Mouse (Mus musculus) liver, embryonic 14.5 days (tissue): ENCODE results near the gene Harbi1. TPM values are rescaled to one million over a fixed set of nuclear protein-coding genes. Genes with fewer than 3 reads are reported as not detected.

Experiments used
- ATAC-seq: fragments of 200-750 bp; cut with Nextera tagmentation; 2 replicates; pipeline ENCODE4 v1.8.0; 2017; ENCODE audit warnings: moderate number of reproducible peaks, mild to moderate bottlenecking, moderate library complexity; ENCODE audit not compliant: insufficient read depth
- DNase-seq, 3 experiments: peaks; one replicate each; pipeline ENCODE4 v3.0.0-alpha.2; 2012 to 2013; ENCODE audit warnings: low read depth in 3 of 3, low spot score in 3 of 3
- H3K27ac ChIP-seq: fragments of 300-500 bp; sonication (generic); 2 replicates; pipeline ENCODE4 v1.5.1; 2014; ENCODE audit warnings: moderate library complexity, mild to moderate bottlenecking, control low read depth, inconsistent platforms
- H3K27me3 ChIP-seq: fragments of 300-500 bp; sonication (generic); 2 replicates; pipeline ENCODE4 v1.6.1; 2014; ENCODE audit warnings: mild to moderate bottlenecking, low read length, moderate library complexity; ENCODE audit not compliant: control insufficient read depth, insufficient read depth
- H3K36me3 ChIP-seq: fragments of 300-500 bp; sonication (generic); replicated peaks from 2 replicates; pipeline ENCODE4 v1.6.1; 2014; ENCODE audit warnings: low read depth; ENCODE audit not compliant: control insufficient read depth, insufficient read depth
- H3K4me1 ChIP-seq, 2 experiments: fragments of 200-500 bp in 1 of 2; fragments of 300-500 bp in 1 of 2; sonication (generic) in 1 of 2; replicated peaks; 2 replicates each; pipeline ENCODE4 v1.6.1; 2012 to 2014; ENCODE audit warnings: antibody characterized with exemption in 1 of 2, inconsistent platforms in 1 of 2, low read length in 1 of 2; ENCODE audit not compliant: control insufficient read depth in 2 of 2, insufficient read depth in 2 of 2
- H3K4me2 ChIP-seq: fragments of 300-500 bp; sonication (generic); 2 replicates; pipeline ENCODE4 v1.6.1; 2014; ENCODE audit warnings: low read depth, mild to moderate bottlenecking, control low read depth, moderate library complexity
- H3K4me3 ChIP-seq, 2 experiments: fragments of 200-500 bp in 1 of 2; fragments of 300-500 bp in 1 of 2; sonication (generic) in 1 of 2; 2 replicates each; pipeline ENCODE4 v1.5.1; 2012 to 2014; ENCODE audit warnings: low read depth in 2 of 2, low read length in 2 of 2, mild to moderate bottlenecking in 2 of 2, control low read depth in 1 of 2, inconsistent platforms in 1 of 2, moderate library complexity in 1 of 2; ENCODE audit not compliant: insufficient read depth in 1 of 2
- H3K9ac ChIP-seq: fragments of 300-500 bp; sonication (generic); replicated peaks from 2 replicates; pipeline ENCODE4 v1.6.1; 2014; ENCODE audit warnings: mild to moderate bottlenecking, control low read depth, moderate library complexity
- H3K9me3 ChIP-seq: fragments of 300-500 bp; sonication (generic); 2 replicates; pipeline ENCODE4 v1.6.1; 2016; ENCODE audit warnings: low read length, mixed read lengths; ENCODE audit not compliant: control insufficient read depth
- CTCF ChIP-seq: IDR thresholded peaks from 2 replicates; pipeline ENCODE4 v1.5.1; 2016; ENCODE audit warnings: antibody characterized with exemption, low read depth, control low read depth
- EP300 ChIP-seq: IDR thresholded peaks from 2 replicates; pipeline ENCODE4 v1.6.1; 2016; ENCODE audit warnings: antibody characterized with exemption, low read depth
- WGBS: fragments of 180-500 bp; shearing (Covaris S2); extraction: QIAGEN DNeasy Blood & Tissue Kit; methylation state at CpG from one replicate; pipeline ENCODE4 v1.1.7; 2014; ENCODE audit not compliant: insufficient replicate concordance; 5-methylcytosine and 5-hydroxymethylcytosine counted together
- polyA plus RNA-seq, 2 experiments: library from polyadenylated mRNA; depleted of rRNA in 1 of 2; stranded (reverse) in 1 of 2; unstranded in 1 of 2; fragments of >200 nt; fragmentation: Nextera tagmentation in 1 of 2; extraction: Ambion mirVana in 1 of 2; gene quantifications; 2 replicates each; pipeline versions ENCODE4 v1.2.1 to v1.2.3; 2012 to 2014

Gene Harbi1
- polyA plus RNA-seq, 2 experiments, result 2.2 to 4.8 TPM

DNA sequence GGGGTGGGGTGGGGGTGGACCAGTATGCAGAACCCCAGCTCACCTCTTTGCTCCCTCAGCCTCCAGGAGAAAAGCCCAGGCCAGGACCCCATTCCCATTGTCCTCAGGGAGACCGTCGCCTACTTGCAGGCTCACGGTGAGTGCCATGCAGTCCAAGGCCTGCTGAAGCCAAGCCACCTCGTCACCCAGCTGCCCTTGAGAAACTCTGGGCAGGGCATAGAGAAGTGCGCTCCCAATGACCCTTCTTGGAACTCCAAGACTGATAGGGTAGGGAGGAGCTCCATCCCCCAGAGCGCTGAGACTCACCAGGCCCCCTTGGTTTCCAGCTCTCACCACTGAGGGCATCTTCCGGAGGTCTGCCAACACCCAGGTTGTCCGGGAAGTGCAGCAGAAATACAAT lies 41.3 kb upstream of the Harbi1 start:
- no peak for ATAC-seq
- TF ChIP-seq EP300, result no peak
- TF ChIP-seq CTCF, result no peak
- peaks cover 17% of the 10 kb centered on the region for H3K36me3 ChIP-seq
- H3K9ac ChIP-seq, result no peak overlapping the region
- H3K4me1 ChIP-seq, result no peaks in the 10 kb centered on the region
- no peak overlapping the region for H3K4me3 ChIP-seq
- no peaks in the 10 kb centered on the region for H3K27me3 ChIP-seq
- no peak overlapping the region for H3K4me2 ChIP-seq
- WGBS, result 86% methylated on average over 8 of the region's 8 CpGs
- no peak overlapping the region for H3K27ac ChIP-seq
- DNase-seq, result no peak
- H3K9me3 ChIP-seq, result no peaks in the 10 kb centered on the region

DNA sequence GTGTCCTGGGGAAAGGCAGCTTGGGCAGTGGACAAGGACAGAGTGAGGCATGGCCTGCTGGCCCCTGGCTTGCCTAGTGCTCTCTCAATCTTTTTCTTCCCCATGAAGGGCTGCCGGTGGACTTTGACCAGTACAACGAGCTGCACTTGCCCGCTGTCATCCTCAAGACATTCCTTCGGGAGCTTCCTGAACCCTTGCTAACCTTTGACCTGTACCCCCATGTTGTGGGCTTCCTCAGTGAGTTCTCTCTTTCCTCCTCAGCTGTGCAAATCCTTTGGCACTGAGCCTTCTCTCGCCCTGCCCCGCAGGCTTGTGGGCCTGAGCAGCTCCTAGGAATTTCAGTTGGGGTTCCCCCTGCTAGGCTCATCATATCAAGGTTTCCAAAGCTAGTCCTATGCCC lies 40.6 kb upstream of the Harbi1 start:
- DNase-seq (no peak), ATAC-seq (no peak)
- no peak overlapping the region for H3K27ac ChIP-seq
- H3K27me3 ChIP-seq, result no peaks in the 10 kb centered on the region
- H3K4me1 ChIP-seq, result no peaks in the 10 kb centered on the region
- no peak overlapping the region for H3K4me2 ChIP-seq
- H3K36me3 ChIP-seq, result peaks cover 19% of the 10 kb centered on the region
- H3K9ac ChIP-seq, result no peak overlapping the region
- no peaks in the 10 kb centered on the region for H3K9me3 ChIP-seq
- WGBS, result 74% methylated on average over 6 of the region's 6 CpGs
- TF ChIP-seq CTCF (no peak), EP300 (no peak)
- H3K4me3 ChIP-seq, result no peak overlapping the region

DNA sequence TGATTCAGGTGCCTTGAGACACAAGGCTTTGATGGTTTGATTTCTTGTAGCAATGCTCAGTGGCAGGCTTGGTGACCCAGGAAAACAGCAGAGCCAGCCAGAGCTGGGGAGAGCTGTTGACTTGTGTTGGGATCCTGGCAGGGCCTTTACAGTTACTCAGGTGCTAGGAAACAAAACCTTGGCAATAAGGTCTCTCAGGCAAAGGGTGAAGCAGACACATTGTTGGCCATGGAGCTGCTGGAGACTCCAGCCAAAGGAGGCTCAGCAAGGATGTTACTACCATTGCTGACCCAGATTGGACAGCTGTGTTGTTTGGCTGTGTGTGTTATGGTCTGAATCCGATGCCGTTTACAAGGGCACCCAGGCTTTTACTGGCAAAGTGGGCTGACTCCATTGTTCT lies 37.1 kb upstream of the Harbi1 start:
- no peaks in the 10 kb centered on the region for H3K9me3 ChIP-seq
- H3K27ac ChIP-seq, result no peak overlapping the region
- no peak overlapping the region for H3K4me3 ChIP-seq
- DNase-seq (no peak), ATAC-seq (no peak)
- no peaks in the 10 kb centered on the region for H3K27me3 ChIP-seq
- TF ChIP-seq EP300 (no peak), CTCF (no peak)
- peaks cover 24% of the 10 kb centered on the region for H3K36me3 ChIP-seq
- H3K9ac ChIP-seq, result no peak overlapping the region
- H3K4me1 ChIP-seq, result no peaks in the 10 kb centered on the region
- H3K4me2 ChIP-seq, result no peak overlapping the region
- WGBS, result 82% methylated on average over 2 of the region's 2 CpGs

DNA sequence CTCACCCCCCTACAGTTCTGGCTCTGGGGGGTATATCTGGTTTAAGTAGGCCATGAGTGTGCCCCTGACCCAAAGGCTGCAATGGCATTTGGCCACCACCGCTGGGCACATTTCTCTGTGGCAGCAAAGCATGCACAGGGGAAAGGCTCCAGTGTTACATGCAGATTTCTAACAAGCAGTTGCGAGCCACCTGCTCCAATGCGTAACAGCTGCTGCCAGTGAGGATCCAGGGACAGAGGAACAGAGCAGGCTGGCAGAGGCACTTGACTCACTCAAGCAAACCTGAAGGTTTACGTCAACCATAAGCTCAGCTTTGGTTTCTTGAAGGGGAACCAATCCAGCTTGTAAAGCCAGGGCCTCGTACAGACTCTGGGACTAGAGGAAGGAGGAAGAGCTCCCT lies 35.8 kb upstream of the Harbi1 start:
- Histone ChIP-seq H3K9me3 (no peaks in the 10 kb centered on the region), H3K27ac (no peak overlapping the region), H3K9ac (no peak overlapping the region), H3K4me1 (no peaks in the 10 kb centered on the region), H3K27me3 (no peaks in the 10 kb centered on the region), H3K4me2 (no peak overlapping the region), H3K4me3 (no peak overlapping the region), H3K36me3 (peaks cover 16% of the 10 kb centered on the region)
- ATAC-seq (no peak), DNase-seq (no peak)
- TF ChIP-seq EP300, result no peak
- no peak for TF ChIP-seq CTCF
- WGBS, result 84% methylated on average over 5 of the region's 5 CpGs

DNA sequence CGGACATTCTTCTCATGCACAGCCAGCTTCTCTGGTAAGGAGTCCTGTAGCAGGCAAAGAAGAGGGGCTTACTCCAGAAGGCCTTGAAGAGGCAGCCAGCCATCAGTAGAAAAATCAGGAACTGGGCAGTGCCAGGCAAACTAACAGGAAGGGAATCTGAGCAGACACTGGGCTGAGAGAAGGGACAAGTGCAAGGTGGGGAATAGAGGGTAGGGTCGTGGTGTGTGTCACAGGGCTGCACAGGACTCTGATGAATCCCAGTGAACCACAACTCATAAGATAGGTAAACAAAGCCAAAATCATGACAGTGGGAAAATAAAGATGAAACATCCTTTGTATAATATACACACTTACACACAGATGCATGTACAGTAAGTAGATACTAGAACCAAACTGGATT lies 34.2 kb upstream of the Harbi1 start:
- Histone ChIP-seq H3K4me3 (no peak overlapping the region), H3K27me3 (no peaks in the 10 kb centered on the region), H3K9ac (no peak overlapping the region), H3K9me3 (no peaks in the 10 kb centered on the region), H3K27ac (no peak overlapping the region), H3K4me2 (no peak overlapping the region), H3K36me3 (peaks cover 18% of the 10 kb centered on the region), H3K4me1 (no peaks in the 10 kb centered on the region)
- DNase-seq (no peak), ATAC-seq (no peak)
- 66% methylated on average over 2 of the region's 2 CpGs for WGBS
- TF ChIP-seq CTCF (no peak), EP300 (no peak)

DNA sequence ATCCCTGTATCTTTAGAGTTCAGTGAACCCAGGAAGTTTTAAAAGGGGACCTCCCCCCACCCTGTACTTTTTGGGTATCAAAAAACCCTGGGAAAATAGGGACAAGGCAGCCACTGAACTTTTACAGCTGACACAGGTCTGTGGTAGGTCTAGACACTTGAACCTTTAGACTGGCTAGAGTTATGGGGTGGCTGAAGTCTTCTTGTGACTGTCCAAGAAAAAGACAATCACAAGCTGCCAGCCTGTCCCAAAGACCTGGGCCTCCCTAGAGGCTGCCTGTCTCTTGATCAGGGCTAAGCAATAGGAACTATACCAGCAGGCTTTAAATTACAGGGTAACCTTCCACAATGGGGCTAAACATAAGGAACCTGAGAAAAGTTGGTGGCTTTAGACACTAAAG lies 33.7 kb upstream of the Harbi1 start:
- Histone ChIP-seq H3K27ac (no peak overlapping the region), H3K27me3 (no peaks in the 10 kb centered on the region), H3K9me3 (no peaks in the 10 kb centered on the region), H3K4me1 (no peaks in the 10 kb centered on the region), H3K4me3 (no peak overlapping the region), H3K9ac (no peak overlapping the region), H3K36me3 (peaks cover 20% of the 10 kb centered on the region), H3K4me2 (no peak overlapping the region)
- TF ChIP-seq EP300, result no peak
- TF ChIP-seq CTCF, result no peak
- no peak for DNase-seq
- ATAC-seq, result no peak
